Mouse (Mus musculus) kidney, adult 2 months (tissue): ENCODE data around the gene Usp45. TPM values are rescaled to one million over a fixed set of nuclear protein-coding genes. Genes with fewer than 3 reads are reported as not detected.

Experiments used
- DNase-seq: peaks from one replicate; pipeline ENCODE4 v3.0.0; 2021
- H3K27ac ChIP-seq: fragments of 200-500 bp; 2 replicates; pipeline ENCODE4 v1.5.1; 2012; ENCODE audit warnings: low read depth, low read length, control low read depth, inconsistent platforms; ENCODE audit not compliant: insufficient read depth
- H3K27me3 ChIP-seq: fragments of 200-500 bp; replicated peaks from 2 replicates; pipeline ENCODE4 v1.6.1; 2012; ENCODE audit warnings: mild to moderate bottlenecking, moderate library complexity, low read length, inconsistent platforms; ENCODE audit not compliant: control insufficient read depth, insufficient read depth
- H3K36me3 ChIP-seq: fragments of 200-500 bp; 2 replicates; pipeline ENCODE4 v1.6.1; 2012; ENCODE audit warnings: mild to moderate bottlenecking, moderate library complexity, low read length, inconsistent platforms; ENCODE audit not compliant: control insufficient read depth, insufficient read depth
- H3K4me1 ChIP-seq: fragments of 200-500 bp; 2 replicates; pipeline ENCODE4 v1.6.1; 2011; ENCODE audit warnings: low read length; ENCODE audit not compliant: control insufficient read depth, insufficient read depth
- H3K4me3 ChIP-seq: fragments of 200-500 bp; 2 replicates; pipeline ENCODE4 v1.5.1; 2011; ENCODE audit warnings: mild to moderate bottlenecking, low read depth, low read length, control low read depth; ENCODE audit not compliant: insufficient read depth
- CTCF ChIP-seq: fragments of 200-500 bp; conservative IDR thresholded peaks from 2 replicates; pipeline ENCODE4 v1.5.1; 2011; ENCODE audit warnings: low read depth, mild to moderate bottlenecking, control low read depth, low read length, moderate library complexity, mixed read lengths; ENCODE audit not compliant: insufficient read depth, insufficient read length
- POLR2A ChIP-seq: fragments of 200-500 bp; IDR thresholded peaks from one replicate; pipeline ENCODE4 v1.6.1; 2011; ENCODE audit warnings: low read depth, low read length, control low read depth
- WGBS: fragments of 180-500 bp; shearing (Covaris S2); methylation state at CpG from one replicate; pipeline ENCODE4 v1.1.7; 2018; 5-methylcytosine and 5-hydroxymethylcytosine counted together
- polyA plus RNA-seq: library from polyadenylated mRNA; depleted of rRNA; stranded (reverse); fragments of >200 nt; gene quantifications from 2 replicates; pipeline ENCODE4 v1.2.3, GENCODE M21; 2012

The Usp45 gene
- polyA plus RNA-seq, 1 experiment: 2.8 TPM

DNA sequence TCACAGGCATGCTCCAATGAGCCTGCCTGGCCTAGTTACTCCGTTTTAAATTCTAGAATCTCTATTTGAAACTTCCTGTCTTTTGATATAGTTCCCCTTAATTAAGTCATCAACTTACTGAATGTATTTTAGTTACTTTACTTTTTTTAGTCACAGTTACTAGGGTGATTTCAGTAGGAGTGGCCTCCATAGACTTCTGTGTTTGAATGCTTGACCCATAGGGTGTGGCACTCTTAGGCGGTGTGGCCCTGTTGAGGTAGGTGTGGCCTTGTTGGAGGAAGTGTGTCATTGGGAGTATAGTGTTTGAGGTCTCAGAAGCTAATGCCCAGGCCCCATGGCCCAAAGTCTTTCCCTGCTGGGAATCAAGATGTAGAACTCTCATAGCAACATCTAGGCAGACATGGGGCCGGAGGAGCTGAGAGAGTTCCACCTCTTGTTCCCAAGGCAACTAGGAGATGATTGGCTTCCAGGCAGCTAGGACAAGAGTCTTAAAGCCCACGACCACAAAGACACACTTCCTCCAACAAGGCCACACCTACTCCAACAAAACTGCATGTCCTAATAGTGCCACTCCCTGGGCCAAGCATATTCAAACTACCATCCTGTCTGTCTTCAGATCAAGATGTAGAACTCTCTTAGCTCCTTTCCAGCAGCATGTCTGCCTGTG, 11.7 kb upstream of the Usp45 start:
- no peak overlapping the region for H3K27ac ChIP-seq
- H3K27me3 ChIP-seq: no peaks in the 10 kb centered on the region
- H3K4me1 ChIP-seq: no peaks in the 10 kb centered on the region
- 64% methylated on average over 4 of the region's 4 CpGs for WGBS
- no peak for DNase-seq
- H3K4me3 ChIP-seq: no peak overlapping the region
- TF ChIP-seq CTCF (no peak), POLR2A (no peak)
- H3K36me3 ChIP-seq: no peaks in the 10 kb centered on the region; the same call in 1 of the 2 replicates

DNA sequence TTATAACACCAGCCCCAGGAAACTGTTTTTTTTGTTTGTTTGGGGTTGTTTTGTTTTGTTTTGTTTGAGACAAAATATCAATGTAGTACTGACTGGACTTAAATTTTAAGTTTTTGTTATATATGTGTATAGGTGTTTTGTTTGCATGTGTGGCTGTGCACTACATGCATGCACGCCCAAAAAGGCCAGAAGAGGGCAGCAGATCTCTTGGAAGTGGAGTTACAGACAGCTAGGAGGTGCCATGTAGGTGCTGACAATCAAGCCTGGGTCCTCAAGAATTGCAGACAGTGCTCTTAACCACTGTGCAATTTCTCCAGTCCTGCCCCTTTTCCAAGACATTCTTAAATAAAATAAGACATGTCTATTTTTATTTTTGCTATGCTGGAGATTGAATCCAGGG, 8.1 kb upstream of the Usp45 start:
- no peak overlapping the region for H3K27ac ChIP-seq
- no peak for DNase-seq
- no peaks in the 10 kb centered on the region for H3K4me1 ChIP-seq
- no peaks in the 10 kb centered on the region; the same call in 1 of the 2 replicates for H3K36me3 ChIP-seq
- 70% methylated on average over 1 of the region's 1 CpGs for WGBS
- no peaks in the 10 kb centered on the region for H3K27me3 ChIP-seq
- TF ChIP-seq CTCF: 0 out of 2 replicates have a peak, but pooled peaks have one; percentile 15
- no peak for TF ChIP-seq POLR2A
- no peak overlapping the region for H3K4me3 ChIP-seq

DNA sequence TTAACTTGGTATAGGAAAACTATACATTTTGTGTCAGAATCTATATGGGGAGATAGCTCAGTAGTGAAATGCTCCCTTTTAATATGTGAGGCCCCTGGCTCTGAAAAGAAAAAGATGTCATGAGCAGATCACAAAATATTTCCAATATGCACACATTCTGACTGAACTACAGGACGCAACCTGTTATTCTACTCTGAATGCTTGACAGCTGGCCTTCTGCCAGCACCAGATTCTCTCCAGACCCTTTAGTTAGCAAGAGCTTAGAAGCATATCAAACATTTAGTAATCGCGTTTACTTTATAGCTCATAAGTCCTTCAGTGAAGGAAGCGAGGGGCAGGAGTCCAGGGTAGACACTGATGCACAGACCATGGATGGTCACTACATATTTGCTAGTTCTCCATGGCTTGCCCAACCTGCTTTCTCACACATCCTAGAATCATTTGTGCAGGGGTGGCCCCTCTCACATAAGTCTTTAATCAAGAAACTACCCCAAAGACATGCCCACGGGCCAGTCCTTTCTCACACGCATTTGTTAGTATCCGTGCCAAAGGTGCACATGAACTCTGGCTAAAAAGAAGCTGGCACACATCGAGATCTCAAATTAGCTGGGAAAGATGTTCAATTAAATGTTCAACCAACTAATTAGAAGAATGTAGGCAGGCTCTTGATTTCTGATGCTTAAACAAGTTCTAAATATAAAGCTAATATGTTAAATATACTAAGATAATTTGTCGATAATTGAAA, 5.4 kb upstream of the Usp45 start:
- TF ChIP-seq CTCF: no peak
- TF ChIP-seq POLR2A: no peak

DNA sequence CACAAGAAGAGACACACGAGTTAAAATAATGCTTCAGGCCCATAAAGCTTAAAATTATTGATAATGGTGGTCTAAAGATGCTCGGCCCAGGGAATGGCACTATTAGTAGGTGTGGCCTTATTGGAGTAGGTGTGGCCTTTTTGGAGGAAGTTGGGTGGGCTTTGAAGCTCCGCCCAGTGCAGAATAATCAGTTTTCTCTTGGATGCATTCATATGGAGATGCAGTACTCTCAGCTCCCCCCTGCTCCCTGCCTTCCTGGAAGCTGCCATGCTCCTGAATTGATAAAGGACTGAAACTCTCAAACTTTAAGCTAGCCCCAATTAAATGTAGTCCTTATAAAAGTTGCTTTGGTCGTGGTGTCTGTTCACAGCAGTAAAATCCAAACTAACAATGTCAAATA, 3.1 kb upstream of the Usp45 start:
- WGBS: 81% methylated on average over 4 of the region's 4 CpGs
- Histone ChIP-seq H3K4me1 (no peaks in the 10 kb centered on the region), H3K27me3 (no peaks in the 10 kb centered on the region), H3K27ac (no peak overlapping the region), H3K4me3 (no peak overlapping the region), H3K36me3 (no peaks in the 10 kb centered on the region; the same call in 1 of the 2 replicates)
- DNase-seq: no peak
- TF ChIP-seq POLR2A (no peak), CTCF (no peak)

More for the DNA sequence above, 5.4 kb upstream of the Usp45 start:
- Histone ChIP-seq H3K4me3 (no peak overlapping the region), H3K4me1 (no peaks in the 10 kb centered on the region), H3K27me3 (no peaks in the 10 kb centered on the region), H3K27ac (no peak overlapping the region), H3K36me3 (no peaks in the 10 kb centered on the region; the same call in 1 of the 2 replicates)
- DNase-seq: peak; percentile 6
- WGBS: 84% methylated on average over 9 of the region's 9 CpGs

DNA sequence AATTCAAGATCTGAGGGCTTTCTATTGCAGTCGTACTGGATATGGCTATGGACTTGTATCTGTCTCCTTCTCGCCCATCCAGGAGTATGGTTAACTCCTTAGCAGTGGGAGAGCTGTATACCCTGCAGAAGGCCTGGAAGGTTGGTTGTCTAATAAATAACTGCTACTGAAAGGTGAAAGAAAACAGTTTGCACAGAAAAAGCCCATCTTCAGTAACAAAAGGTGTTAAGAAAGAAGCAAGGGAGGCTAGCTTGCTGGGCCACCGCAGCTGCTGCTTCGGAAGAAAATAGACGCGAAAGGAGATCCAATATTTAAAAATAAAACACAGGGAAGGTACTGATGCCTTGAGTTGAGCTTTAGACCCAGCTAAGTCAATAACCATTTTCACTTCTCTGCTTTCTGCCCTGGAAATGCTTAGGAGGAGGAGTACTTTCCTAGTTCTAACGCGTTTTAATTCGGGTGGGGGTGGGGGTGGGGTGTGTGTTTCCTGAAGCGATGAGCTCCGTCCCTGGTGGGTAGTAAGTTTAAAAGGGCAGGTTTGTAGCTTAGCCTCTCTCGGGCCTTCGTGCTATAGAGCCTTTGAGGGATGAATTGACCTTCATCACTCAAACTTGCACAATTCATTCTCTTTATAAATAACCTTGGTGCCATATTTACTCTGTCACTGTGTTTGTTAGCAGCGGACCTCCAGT, 639 bp upstream of the Usp45 start:
- Histone ChIP-seq H3K27ac (no peak overlapping the region), H3K27me3 (no peaks in the 10 kb centered on the region), H3K4me3 (peak overlapping the region; percentile 97), H3K36me3 (no peaks in the 10 kb centered on the region), H3K4me1 (no peaks in the 10 kb centered on the region)
- WGBS: 17% methylated on average over 14 of the region's 14 CpGs
- no peak for TF ChIP-seq CTCF
- TF ChIP-seq POLR2A: no peak
- DNase-seq: no peak

DNA sequence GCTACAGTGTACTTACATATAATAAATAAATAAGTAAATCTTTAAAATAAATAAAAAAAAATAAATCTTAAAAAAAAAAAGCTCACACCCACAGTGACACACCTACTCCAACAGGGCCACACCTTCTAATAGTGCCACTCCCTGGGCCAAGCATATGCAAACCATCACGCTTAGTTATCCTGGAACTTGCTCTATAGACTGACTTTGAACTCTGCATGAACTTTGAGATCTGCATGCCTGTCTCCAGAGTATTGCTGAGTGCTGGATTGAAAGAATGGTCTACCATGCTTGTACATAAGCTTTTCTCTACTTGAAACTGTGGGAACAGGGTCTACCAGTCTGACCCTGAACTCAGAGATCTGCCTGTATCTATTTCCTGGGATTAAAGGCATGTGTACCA, 4.1 kb downstream of the Usp45 start:
- H3K27ac ChIP-seq: no peak overlapping the region
- TF ChIP-seq POLR2A (no peak), CTCF (no peak)
- WGBS: 93% methylated on average over 1 of the region's 1 CpGs

DNA sequence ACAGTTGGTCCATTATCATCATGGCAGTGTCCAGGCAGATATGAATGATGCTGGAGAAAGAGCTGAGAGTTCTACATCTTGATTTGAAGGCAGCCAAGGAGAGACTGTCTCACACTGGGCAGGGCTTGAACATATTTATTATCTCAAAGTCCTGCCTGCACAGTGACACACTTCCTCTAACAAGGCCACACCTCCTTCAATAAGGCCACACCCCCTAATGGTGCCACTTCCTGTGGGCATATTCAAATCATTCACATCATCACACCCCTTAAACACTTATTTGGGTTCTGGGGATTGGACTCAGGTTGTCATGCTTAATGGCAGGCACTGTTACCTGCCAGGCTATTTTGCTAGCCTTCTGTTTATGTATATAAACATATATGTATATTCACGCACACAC, 5.3 kb downstream of the Usp45 start:
- no peak for DNase-seq
- Histone ChIP-seq H3K27ac (no peak overlapping the region), H3K27me3 (no peaks in the 10 kb centered on the region), H3K4me3 (no peak overlapping the region), H3K36me3 (no peaks in the 10 kb centered on the region), H3K4me1 (peaks cover 3% of the 10 kb centered on the region; the same call in 1 of the 2 replicates)
- WGBS: 98% methylated on average over 1 of the region's 1 CpGs
- TF ChIP-seq CTCF: no peak
- TF ChIP-seq POLR2A: no peak

More for the DNA sequence above, 4.1 kb downstream of the Usp45 start:
- no peaks in the 10 kb centered on the region for H3K4me1 ChIP-seq
- H3K4me3 ChIP-seq: no peak overlapping the region
- no peaks in the 10 kb centered on the region for H3K27me3 ChIP-seq
- DNase-seq: no peak
- H3K36me3 ChIP-seq: no peaks in the 10 kb centered on the region
